Mouse (Mus musculus): ENCODE measurements around the gene Bcas3. TPM values are rescaled to one million over a fixed set of nuclear protein-coding genes. Genes with fewer than 3 reads are reported as not detected.
A peak's percentile ranks its signal among the peaks of the same experiment; 100 is the strongest.

Gene Bcas3
- polyA plus RNA-seq, 1 experiment from 2014 or later = 44.3 TPM

GRCm38 (mm10) chr11:85676357-85677004 is 323.5 kb downstream of the Bcas3 start:
- no peak overlapping the region for H3K27ac ChIP-seq (ENCODE audit: low read depth, low read length)
- H3K9me3 ChIP-seq (ENCODE audit: control insufficient read depth, low read length) = no peaks in the 10 kb centered on the region
- peaks cover 18% of the 10 kb centered on the region; the same call in 1 of the 2 replicates for H3K4me1 ChIP-seq (ENCODE audit: control insufficient read depth, insufficient read depth, low read length)
- H3K27me3 ChIP-seq (ENCODE audit: control insufficient read depth, insufficient read depth, low read length) = no peaks in the 10 kb centered on the region
- no peaks in the 10 kb centered on the region for H3K36me3 ChIP-seq (ENCODE audit: control insufficient read depth, insufficient read depth, low read length)
- H3K4me3 ChIP-seq (ENCODE audit: low read depth, low read length) = no peak overlapping the region
- ATAC-seq (ENCODE audit: insufficient read depth, low FRiP score, low TSS enrichment) = no peak
- no peak overlapping the region for H3K9ac ChIP-seq (ENCODE audit: low read length)
- WGBS = 45% methylated on average over 10 of the region's 10 CpGs
- no peak overlapping the region for H3K4me2 ChIP-seq (ENCODE audit: low read depth)
- no peak for DNase-seq (ENCODE audit: low spot score)

DNA sequence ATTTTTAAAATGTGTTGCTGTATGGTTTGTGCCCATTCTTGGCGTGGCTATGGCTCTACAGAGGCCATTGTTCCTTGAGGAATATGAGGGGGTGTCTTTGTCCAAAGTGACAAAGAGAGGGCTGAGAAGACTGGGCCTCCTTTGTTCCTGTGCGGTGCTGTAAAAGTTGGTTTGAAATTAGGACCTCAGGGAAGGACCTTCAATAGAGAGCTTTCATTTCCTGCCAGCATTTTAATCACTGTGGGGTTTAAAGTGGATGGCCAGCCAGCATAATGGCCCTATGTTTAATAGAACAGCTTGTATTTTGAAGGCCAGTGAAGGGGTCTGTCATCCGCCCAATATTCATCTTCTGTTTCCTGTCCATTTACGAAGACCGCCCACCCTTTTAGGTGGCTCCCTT is 325.7 kb downstream of the Bcas3 start:
- H3K4me1 ChIP-seq (ENCODE audit: control insufficient read depth, insufficient read depth, low read length) = peaks cover 18% of the 10 kb centered on the region; the same call in 1 of the 2 replicates
- H3K27me3 ChIP-seq (ENCODE audit: control insufficient read depth, insufficient read depth, low read length) = no peaks in the 10 kb centered on the region
- DNase-seq (ENCODE audit: low spot score) (peak; percentile 45), ATAC-seq (ENCODE audit: insufficient read depth, low FRiP score, low TSS enrichment) (no peak)
- no peaks in the 10 kb centered on the region for H3K9me3 ChIP-seq (ENCODE audit: control insufficient read depth, low read length)
- H3K27ac ChIP-seq (ENCODE audit: low read depth, low read length) = no peak overlapping the region
- 48% methylated on average over 5 of the region's 5 CpGs for WGBS
- no peak overlapping the region for H3K4me3 ChIP-seq (ENCODE audit: low read depth, low read length)
- H3K9ac ChIP-seq (ENCODE audit: low read length) = no peak overlapping the region
- no peaks in the 10 kb centered on the region for H3K36me3 ChIP-seq (ENCODE audit: control insufficient read depth, insufficient read depth, low read length)
- no peak overlapping the region for H3K4me2 ChIP-seq (ENCODE audit: low read depth)

- H3K36me3 ChIP-seq (ENCODE audit: control insufficient read depth, insufficient read depth, low read length) = no peaks in the 10 kb centered on the region
- no peak for ATAC-seq (ENCODE audit: insufficient read depth, low FRiP score, low TSS enrichment)
- H3K27ac ChIP-seq (ENCODE audit: low read depth, low read length) = no peak overlapping the region
- H3K9ac ChIP-seq (ENCODE audit: low read length) = no peak overlapping the region
- H3K9me3 ChIP-seq (ENCODE audit: control insufficient read depth, low read length) = no peaks in the 10 kb centered on the region
- H3K27me3 ChIP-seq (ENCODE audit: control insufficient read depth, insufficient read depth, low read length) = no peaks in the 10 kb centered on the region
- H3K4me1 ChIP-seq (ENCODE audit: control insufficient read depth, insufficient read depth, low read length) = peaks cover 10% of the 10 kb centered on the region; the same call in 1 of the 2 replicates
- DNase-seq (ENCODE audit: low spot score) = no peak
- H3K4me2 ChIP-seq (ENCODE audit: low read depth) = no peak overlapping the region
- H3K4me3 ChIP-seq (ENCODE audit: low read depth, low read length) = no peak overlapping the region
- WGBS = 86% methylated on average over 11 of the region's 11 CpGs
These were observed 328.8 kb downstream of the Bcas3 start for GRCm38 (mm10) chr11:85681580-85682419.

GRCm38 (mm10) chr11:85684981-85685380 is 332.0 kb downstream of the Bcas3 start:
- H3K4me1 ChIP-seq (ENCODE audit: control insufficient read depth, insufficient read depth, low read length) = no peaks in the 10 kb centered on the region; the same call in 1 of the 2 replicates
- no peak overlapping the region for H3K9ac ChIP-seq (ENCODE audit: low read length)
- 93% methylated on average over 2 of the region's 2 CpGs for whole genome bisulfite sequencing
- H3K27ac ChIP-seq (ENCODE audit: low read depth, low read length) = no peak overlapping the region
- H3K4me2 ChIP-seq (ENCODE audit: low read depth) = no peak overlapping the region
- ATAC-seq (ENCODE audit: insufficient read depth, low FRiP score, low TSS enrichment) (no peak), DNase-seq (ENCODE audit: low spot score) (no peak)
- H3K4me3 ChIP-seq (ENCODE audit: low read depth, low read length) = no peak overlapping the region
- H3K36me3 ChIP-seq (ENCODE audit: control insufficient read depth, insufficient read depth, low read length) = no peaks in the 10 kb centered on the region
- no peaks in the 10 kb centered on the region for H3K27me3 ChIP-seq (ENCODE audit: control insufficient read depth, insufficient read depth, low read length)
- H3K9me3 ChIP-seq (ENCODE audit: control insufficient read depth, low read length) = no peaks in the 10 kb centered on the region

- H3K9ac ChIP-seq (ENCODE audit: low read length) = no peak overlapping the region
- DNase-seq (ENCODE audit: low spot score) (no peak), ATAC-seq (ENCODE audit: insufficient read depth, low FRiP score, low TSS enrichment) (no peak)
- 46% methylated on average over 8 of the region's 8 CpGs for WGBS
- H3K9me3 ChIP-seq (ENCODE audit: control insufficient read depth, low read length) = no peaks in the 10 kb centered on the region
- no peak overlapping the region for H3K27ac ChIP-seq (ENCODE audit: low read depth, low read length)
- no peak overlapping the region for H3K4me3 ChIP-seq (ENCODE audit: low read depth, low read length)
- H3K27me3 ChIP-seq (ENCODE audit: control insufficient read depth, insufficient read depth, low read length) = no peaks in the 10 kb centered on the region
- no peaks in the 10 kb centered on the region; the same call in 1 of the 2 replicates for H3K4me1 ChIP-seq (ENCODE audit: control insufficient read depth, insufficient read depth, low read length)
- H3K36me3 ChIP-seq (ENCODE audit: control insufficient read depth, insufficient read depth, low read length) = no peaks in the 10 kb centered on the region
- H3K4me2 ChIP-seq (ENCODE audit: low read depth) = no peak overlapping the region
These were observed 335.0 kb downstream of the Bcas3 start for GRCm38 (mm10) chr11:85687816-85688439.

GRCm38 (mm10) chr11:85688440-85688838 is 335.5 kb downstream of the Bcas3 start:
- Histone ChIP-seq H3K36me3 (ENCODE audit: control insufficient read depth, insufficient read depth, low read length) (no peaks in the 10 kb centered on the region), H3K4me2 (ENCODE audit: low read depth) (no peak overlapping the region), H3K27me3 (ENCODE audit: control insufficient read depth, insufficient read depth, low read length) (no peaks in the 10 kb centered on the region), H3K4me3 (ENCODE audit: low read depth, low read length) (no peak overlapping the region), H3K4me1 (ENCODE audit: control insufficient read depth, insufficient read depth, low read length) (no peaks in the 10 kb centered on the region; the same call in 1 of the 2 replicates), H3K9ac (ENCODE audit: low read length) (no peak overlapping the region), H3K9me3 (ENCODE audit: control insufficient read depth, low read length) (no peaks in the 10 kb centered on the region), H3K27ac (ENCODE audit: low read depth, low read length) (no peak overlapping the region)
- no peak for ATAC-seq (ENCODE audit: insufficient read depth, low FRiP score, low TSS enrichment)
- 82% methylated on average over 6 of the region's 6 CpGs for WGBS
- DNase-seq (ENCODE audit: low spot score) = no peak

- no peak overlapping the region for H3K4me3 ChIP-seq (ENCODE audit: low read depth, low read length)
- H3K9me3 ChIP-seq (ENCODE audit: control insufficient read depth, low read length) = no peaks in the 10 kb centered on the region
- DNase-seq (ENCODE audit: low spot score) = no peak
- no peaks in the 10 kb centered on the region for H3K36me3 ChIP-seq (ENCODE audit: control insufficient read depth, insufficient read depth, low read length)
- no peaks in the 10 kb centered on the region for H3K27me3 ChIP-seq (ENCODE audit: control insufficient read depth, insufficient read depth, low read length)
- H3K9ac ChIP-seq (ENCODE audit: low read length) = no peak overlapping the region
- no peak overlapping the region for H3K27ac ChIP-seq (ENCODE audit: low read depth, low read length)
- WGBS = 88% methylated on average over 5 of the region's 5 CpGs
- ATAC-seq (ENCODE audit: insufficient read depth, low FRiP score, low TSS enrichment) = no peak
- no peak overlapping the region for H3K4me2 ChIP-seq (ENCODE audit: low read depth)
- no peaks in the 10 kb centered on the region; the same call in 1 of the 2 replicates for H3K4me1 ChIP-seq (ENCODE audit: control insufficient read depth, insufficient read depth, low read length)
These were observed 336.3 kb downstream of the Bcas3 start for GRCm38 (mm10) chr11:85689226-85689625.

DNA sequence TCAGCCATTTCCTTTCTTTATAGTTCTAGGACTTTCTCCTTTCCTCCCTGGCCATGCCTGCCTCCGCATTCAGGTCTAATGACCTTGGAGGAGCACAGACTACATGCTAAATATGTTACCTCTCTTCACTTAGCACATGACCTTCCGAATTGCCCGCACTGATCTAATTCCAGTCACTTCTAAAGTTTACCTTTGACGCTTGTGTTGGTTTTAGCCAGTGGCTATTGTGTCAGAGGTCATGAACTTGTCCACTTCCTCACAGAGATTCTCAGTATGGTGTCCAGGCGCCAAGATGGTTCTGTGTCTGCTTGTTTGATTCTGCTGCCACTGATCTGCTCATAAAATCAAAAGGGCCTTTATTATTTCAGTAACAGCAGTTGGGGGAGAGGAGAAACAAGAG is 338.3 kb downstream of the Bcas3 start:
- no peak overlapping the region for H3K27ac ChIP-seq (ENCODE audit: low read depth, low read length)
- no peaks in the 10 kb centered on the region for H3K36me3 ChIP-seq (ENCODE audit: control insufficient read depth, insufficient read depth, low read length)
- H3K9ac ChIP-seq (ENCODE audit: low read length) = no peak overlapping the region
- H3K27me3 ChIP-seq (ENCODE audit: control insufficient read depth, insufficient read depth, low read length) = no peaks in the 10 kb centered on the region
- ATAC-seq (ENCODE audit: insufficient read depth, low FRiP score, low TSS enrichment) = no peak
- no peaks in the 10 kb centered on the region for H3K9me3 ChIP-seq (ENCODE audit: control insufficient read depth, low read length)
- H3K4me1 ChIP-seq (ENCODE audit: control insufficient read depth, insufficient read depth, low read length) = peaks cover 9% of the 10 kb centered on the region
- no peak for DNase-seq (ENCODE audit: low spot score)
- WGBS = 38% methylated on average over 5 of the region's 5 CpGs
- H3K4me2 ChIP-seq (ENCODE audit: low read depth) = no peak overlapping the region
- no peak overlapping the region for H3K4me3 ChIP-seq (ENCODE audit: low read depth, low read length)
